Mouse (Mus musculus) liver, adult 2 months (tissue): ENCODE data around the gene Adamts5.

Experiments used
- CTCF ChIP-seq: fragments of 200-500 bp; IDR thresholded peaks from 2 replicates; pipeline ENCODE4 v1.5.1; 2011; ENCODE audit warnings: low read depth, low read length, control low read depth
- POLR2A ChIP-seq: fragments of 200-500 bp; IDR thresholded peaks from 2 replicates; pipeline ENCODE4 v1.6.1; 2011; ENCODE audit warnings: low read length, control low read depth; ENCODE audit not compliant: insufficient read depth; ENCODE audit errors: extremely low read depth

DNA sequence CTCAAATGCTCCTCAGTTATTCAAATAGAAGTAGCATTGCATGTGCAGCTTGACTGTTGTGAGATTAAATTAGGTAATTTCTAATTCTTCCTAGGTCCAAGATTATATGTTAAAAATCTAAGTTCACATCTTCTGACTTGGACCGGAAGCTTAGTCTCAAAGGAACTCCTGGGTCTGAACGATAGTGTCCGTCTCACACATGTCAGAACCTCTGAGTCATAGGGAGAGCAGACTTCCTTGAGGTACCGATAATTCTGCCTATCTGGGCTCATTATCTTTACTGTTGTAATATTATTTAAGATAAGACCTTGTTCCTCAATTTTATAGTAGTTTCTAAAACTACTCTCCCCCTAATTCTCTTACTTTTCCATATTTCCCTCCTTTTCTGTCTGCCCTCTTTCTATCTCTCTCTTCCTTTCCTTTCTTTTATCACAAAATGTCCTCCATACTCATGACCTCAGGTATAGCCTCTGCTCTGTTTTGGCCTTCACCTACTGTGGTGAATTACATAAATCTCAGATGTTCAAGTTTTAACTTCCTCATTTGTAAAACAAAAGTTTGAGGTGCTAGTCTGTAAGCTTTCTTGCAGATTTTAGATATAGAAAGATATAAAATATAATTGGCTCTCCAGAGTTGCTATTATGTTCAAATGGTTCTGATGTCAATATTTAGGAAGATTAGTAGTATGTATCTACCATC lies 36.8 kb downstream of the Adamts5 start:
- TF ChIP-seq CTCF (no peak), POLR2A (no peak)
